In genomic region chr6:31544318-31544717, GRCm38 (mm10) we compare ENCODE assay signal across 8 mouse cellular contexts. TPM values are rescaled to one million over a fixed set of nuclear protein-coding genes. Genes with fewer than 3 reads are reported as not detected.
DNase-seq lines count a peak whose midpoint lies in the region.

No protein-coding gene starts in this region.

- peak; percentile 31 for DNase-seq in adrenal gland, postnatal 10 days
- DNase-seq in adrenal gland, postnatal 4 days (ENCODE audit: low spot score in 2 of 2), result no peak
- DNase-seq in adrenal gland, postnatal 25 days, result peak; percentile 33
- DNase-seq in heart, postnatal 14 days, result peak; percentile 41 to 51
- peak; percentile 23 to 54 for DNase-seq in kidney, postnatal 4 days
- no peak for DNase-seq in left cerebral cortex, postnatal 25 days (ENCODE audit: low spot score in 2 of 2)
- no peak for DNase-seq in retina, embryonic 14.5 days (ENCODE audit: low spot score)
- no peak for DNase-seq in layer of hippocampus, adult 8-10 months (ENCODE audit: low spot score in 2 of 2)

- intact Hi-C loops in heart, postnatal 14 days (cut with DNase I), result loop anchor here (2.0 kb wide), 1 partner anchor 16 kb away; no protein-coding TSS in a partner anchor
- intact Hi-C loops in left cerebral cortex, postnatal 25 days (cut with DNase I), result no loop called here

RNA-seq across cellular contexts. Expression of gene Podxl, which starts 19.5 kb away (rescaled TPM):
- total RNA-seq in adrenal gland, postnatal 10 days (2021), result 10 to 100 TPM; 37.7 to 45.5 TPM
- total RNA-seq in adrenal gland, postnatal 4 days (2021), result 10 to 100 TPM; 51.6 to 82.9 TPM
- 36.3 and 41.7 TPM in 2 replicates for total RNA-seq in adrenal gland, postnatal 25 days (2021)
- 10 to 100 TPM; 87.5 to 88.3 TPM for total RNA-seq in heart, postnatal 14 days (2021)
- 10 to 100 TPM; 15.1 to 18.0 TPM for total RNA-seq in left cerebral cortex, postnatal 25 days (2021)
- 10 to 100 TPM; 17.8 to 20.8 (median 18.8) TPM for total RNA-seq in layer of hippocampus, adult 8-10 months (2022)

Comparison
In these comparisons a context has a peak if more than half of its experiments do, and no peak if none do; other contexts are left out.
1. DNase-seq: peak in adrenal gland, postnatal 10 days (single experiment), adrenal gland, postnatal 25 days (single experiment), heart, postnatal 14 days (2 of 2) and kidney, postnatal 4 days (2 of 2); none in adrenal gland, postnatal 4 days (0 of 2), left cerebral cortex, postnatal 25 days (0 of 2), retina, embryonic 14.5 days (single experiment) and layer of hippocampus, adult 8-10 months (0 of 2).